Mouse (Mus musculus) mature B cell (primary cell): Measurements from ENCODE around the gene Arrb2.
"Not testable (repeated sequence)": the region's sequence is repeated elsewhere in the genome, so short reads cannot be mapped to it uniquely, and the experiment has no call there.

Source experiments
- in situ Hi-C: fragments of 300-500 bp; cut with MboI; formaldehyde crosslinking; loops from 2 replicates; pipeline ENCODE4 v1.14.3; 2019

Arrb2 gene

DNA sequence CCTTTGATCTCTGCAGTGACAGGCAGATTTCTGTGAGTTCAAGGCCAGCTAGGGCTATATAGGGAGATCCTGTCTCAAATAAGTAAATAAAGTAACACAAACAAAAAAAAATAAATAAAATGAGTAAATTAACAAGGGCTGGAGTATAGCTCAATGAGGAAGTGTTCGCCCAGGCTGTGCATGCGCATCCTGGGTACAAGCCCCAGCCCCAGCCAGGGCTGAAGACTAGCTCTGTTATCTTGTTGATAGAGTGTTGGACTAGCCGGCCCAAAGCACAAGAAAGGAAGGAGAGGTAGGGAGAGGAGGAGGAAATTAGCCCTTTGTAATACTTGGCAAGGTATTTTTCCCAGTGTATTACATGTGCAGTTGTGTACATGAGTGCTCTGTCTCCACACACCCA is 11.5 kb downstream of the Arrb2 start:
- in situ Hi-C loops = no loop called here

DNA sequence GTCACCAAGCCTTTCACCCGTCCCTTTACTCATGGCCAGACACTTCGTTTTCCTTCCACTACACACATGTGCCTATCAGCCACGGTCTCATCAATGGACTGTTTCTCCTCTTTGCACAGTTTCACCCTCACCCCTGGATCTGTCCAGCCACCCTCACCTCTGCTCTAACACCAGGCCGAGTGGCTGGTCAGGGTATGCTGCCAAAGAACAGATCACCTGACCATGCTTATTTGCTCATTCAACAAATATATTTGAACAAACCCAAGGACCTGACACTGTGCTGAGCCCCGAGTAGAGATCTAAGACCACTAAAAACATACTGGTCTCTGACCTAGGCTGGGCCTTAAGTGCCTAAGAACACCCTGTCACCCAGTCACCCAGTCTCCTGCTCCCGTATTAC is 12.2 kb downstream of the Arrb2 start:
- in situ Hi-C loops = no loop called here

DNA sequence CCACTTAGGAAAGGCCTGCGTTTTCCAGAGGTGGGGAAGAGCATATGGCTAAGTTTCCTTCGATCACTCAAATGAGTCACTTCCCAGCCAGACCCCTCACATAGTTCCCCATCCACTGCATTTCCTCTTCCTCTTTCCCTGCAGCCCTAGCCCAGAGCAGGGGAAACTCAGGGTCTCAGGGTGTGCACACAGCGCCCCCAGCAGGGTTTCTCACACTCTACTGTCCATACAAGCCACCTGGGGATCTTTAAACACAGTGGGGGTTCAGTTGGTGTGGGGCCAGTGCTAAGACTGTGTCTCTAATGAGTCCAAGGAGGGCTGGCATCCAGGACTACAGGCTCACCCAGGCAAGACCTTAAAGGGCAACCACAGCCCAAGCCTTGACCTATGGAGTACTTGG is 14.3 kb downstream of the Arrb2 start:
- in situ Hi-C loops = no loop called here

DNA sequence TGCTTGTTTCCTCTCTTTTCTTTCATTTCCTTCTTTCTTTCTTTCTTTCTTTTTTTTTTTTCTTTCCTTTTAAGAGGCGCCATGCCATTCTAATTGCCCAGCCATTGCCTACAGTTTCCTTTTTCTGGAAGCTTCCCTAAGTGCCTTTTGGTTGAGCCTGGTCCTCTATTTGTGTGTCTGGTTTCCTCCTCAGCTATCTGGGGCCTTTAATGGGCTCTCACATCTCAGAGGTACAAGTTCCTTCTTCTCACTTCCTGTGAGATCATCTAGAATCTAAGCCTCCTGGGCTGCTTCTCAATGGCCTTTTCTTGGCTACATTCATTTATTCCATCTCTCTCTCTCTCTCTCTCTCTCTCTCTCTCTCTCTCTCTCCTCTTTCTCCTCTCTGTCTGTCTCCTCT is 14.9 kb downstream of the Arrb2 start:
- in situ Hi-C loops = no loop called here

DNA sequence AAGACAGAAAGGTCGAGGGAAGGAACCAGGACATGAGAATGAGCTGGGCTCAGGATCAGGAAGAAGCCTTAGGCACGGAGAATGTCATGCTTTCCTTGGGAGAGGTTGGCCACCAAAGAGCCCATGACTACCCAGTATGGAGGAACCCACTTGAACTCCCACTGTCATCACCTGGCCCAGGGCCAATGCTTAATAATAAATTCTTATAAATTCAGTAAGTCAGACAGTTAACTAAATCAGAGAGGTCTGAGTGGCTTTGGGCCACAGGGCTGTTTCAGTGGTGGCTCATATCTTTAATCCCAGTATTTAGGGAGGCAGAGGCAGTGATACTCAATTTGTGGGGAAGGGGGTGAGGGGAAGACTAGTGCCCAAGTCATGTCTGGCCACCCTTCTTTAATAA is 18.5 kb downstream of the Arrb2 start:
- in situ Hi-C loops = no loop called here

DNA sequence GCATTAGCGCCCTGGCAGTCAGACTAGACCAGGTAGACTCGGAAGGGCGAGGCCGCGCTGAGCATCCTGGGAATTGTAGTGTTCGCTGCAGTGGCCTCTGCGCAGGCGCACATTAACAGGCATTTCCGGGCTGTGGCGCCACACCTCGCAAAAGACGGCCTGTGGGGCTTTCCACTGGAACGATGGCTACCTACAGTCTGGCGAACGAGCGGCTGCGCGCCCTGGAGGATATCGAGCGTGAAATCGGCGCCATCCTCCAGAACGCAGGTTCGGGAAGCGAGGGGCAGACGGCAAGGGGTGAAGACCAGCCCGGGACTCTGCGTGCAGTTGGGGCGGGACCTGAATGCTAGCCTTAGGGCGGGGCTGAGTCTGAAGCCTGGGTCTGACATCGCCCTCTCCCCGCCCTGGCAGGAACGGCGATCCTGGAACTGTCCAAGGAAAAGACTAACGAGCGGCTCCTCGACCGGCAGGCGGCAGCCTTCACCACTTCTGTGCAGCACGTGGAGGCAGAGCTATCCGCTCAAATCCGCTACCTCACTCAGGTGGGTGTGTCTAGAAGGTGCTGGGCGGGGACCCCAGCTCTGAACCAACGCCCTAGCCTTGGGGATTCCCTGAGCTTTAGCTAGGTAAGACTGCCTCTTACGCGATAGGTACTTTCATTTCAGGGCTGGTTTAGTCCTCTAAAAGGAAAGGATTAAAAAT is 19.5 kb downstream of the Arrb2 start, which contains the start of gene Med11:
TSS of gene Med11 (plus strand) at position 123 of the 702 bp plus-strand sequence.
- in situ Hi-C loops = no loop called here

DNA sequence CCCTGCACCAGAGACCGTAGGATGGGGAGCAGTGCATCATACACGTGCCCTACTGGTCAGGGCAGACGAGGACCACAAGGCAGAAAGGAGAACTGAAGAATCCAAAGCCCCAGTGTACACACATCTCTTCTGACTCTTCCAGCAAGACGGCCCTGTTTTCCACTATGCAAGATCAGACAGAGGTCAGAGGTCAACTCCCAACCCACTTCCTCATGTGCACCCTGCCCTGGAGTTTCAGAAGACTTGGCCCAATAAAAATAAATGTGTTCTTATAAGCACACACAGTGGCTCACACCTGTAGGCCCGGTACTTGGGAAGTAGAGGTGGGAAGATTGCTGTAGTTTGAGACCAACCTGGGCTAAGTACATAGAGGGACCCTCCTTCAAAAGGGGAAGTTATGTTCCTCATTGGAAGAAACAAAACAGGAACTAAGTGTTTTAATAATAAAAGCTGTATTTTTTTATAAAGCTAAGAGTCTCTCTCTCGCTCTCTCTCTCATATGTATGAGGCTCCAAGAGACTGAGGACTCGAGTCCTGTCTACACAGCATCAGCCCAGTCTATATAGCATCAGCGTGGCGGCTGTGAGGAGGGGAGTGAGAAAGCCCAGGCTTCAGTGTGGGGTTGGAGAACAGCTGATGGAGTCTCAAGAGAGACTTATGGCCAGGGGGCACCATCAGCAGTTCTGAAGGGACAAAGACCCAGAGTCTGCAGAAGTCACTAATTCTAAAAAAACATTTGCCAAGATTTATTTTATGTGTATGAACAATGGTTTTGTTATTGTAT is 21.0 kb downstream of the Arrb2 start:
- in situ Hi-C loops = no loop called here

DNA sequence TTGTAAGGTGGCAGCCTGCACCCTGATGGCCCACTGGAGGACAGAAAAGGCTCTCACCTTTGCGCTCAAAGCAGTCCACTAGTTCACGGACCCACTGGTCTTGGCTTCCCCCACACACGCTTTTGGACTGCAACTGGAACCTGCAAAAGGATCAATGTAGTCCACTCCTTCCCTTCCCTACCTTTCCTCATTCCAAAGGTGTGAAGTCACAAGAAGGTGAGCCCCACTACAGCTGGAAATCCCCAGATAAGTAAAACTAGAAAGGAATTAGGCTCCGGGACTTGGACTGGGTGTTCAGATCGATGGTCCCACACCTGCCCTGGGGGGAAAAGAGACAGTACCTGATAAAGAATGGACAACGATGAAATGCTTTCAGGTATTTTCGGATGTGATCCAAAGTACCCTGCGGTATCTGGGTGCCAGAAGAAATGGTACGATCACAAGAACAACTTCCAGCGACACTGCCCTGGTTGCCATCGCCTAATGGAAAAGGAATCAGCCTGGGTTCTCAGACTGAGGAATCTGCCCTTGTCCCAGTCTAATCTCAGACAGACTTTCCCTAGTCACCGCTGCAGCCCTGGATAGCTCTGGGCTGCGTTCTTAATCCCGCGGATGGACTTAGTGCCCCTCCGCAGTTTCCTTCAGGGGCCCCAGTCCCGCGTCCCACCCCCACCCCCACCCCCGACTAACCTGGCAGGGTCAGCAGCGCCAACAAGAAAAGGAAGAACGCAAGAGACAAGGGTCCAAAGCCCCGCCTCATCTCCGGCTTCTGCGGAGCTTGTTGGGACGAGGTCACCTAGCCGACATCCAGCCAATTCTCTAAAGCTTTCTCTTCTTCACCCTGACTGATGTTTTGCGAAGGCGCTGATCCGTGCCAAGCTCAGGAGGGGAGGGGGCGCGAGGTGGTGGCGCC is 26.5 kb downstream of the Arrb2 start, which contains the start of gene Zmynd15:
TSS of gene Zmynd15 (plus strand) at position 746 of the 913 bp plus-strand sequence.
- in situ Hi-C loops = no loop called here

DNA sequence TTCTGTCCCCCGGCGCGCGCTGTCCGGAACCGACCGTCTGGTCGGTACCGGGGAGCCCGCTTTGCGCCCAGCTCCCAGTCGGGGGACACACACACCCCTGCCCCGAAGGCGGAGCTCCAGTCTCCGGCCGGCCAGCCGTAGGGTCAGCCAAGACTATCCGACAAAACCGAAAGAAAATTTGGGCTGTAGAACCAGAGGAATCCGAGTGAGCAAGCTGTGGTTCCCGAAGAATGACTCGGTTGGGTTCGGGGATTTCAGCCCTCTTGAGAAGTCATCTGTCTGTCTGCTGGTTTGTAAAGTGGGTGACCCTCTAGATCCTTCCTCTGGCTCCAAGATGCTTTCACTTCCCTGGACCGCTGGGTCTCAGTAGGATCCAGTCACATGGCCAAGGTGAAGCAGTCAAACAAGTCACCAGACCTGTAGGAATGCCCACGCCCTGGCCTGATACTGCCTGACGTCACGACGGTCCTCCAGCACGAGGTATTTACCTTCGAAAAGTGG is 27.2 kb downstream of the Arrb2 start, which contains the start of gene Cxcl16:
TSS of gene Cxcl16 (minus strand) at position 384 of the 501 bp plus-strand sequence.
- in situ Hi-C loops = no loop called here

DNA sequence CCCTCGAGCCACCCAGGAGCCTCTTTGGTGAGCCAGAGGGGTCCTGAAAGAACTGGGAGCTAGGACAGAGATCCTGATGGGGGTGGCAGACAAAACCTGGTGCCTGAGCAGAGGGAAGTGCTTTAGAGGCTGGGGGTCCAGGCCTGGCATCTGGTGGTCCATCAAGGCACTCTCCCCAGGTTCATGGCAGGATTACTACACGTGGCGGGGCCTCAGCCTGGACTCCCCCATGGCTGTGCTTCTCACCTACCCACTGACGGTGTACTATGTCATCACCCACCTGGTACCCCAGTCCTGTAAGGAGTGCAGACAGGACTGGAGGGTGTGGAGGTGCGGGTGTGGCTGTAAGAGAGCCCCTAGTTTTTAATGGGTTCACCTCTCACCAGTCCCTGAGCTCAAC is 31.5 kb downstream of the Arrb2 start:
- in situ Hi-C loops = no loop called here

DNA sequence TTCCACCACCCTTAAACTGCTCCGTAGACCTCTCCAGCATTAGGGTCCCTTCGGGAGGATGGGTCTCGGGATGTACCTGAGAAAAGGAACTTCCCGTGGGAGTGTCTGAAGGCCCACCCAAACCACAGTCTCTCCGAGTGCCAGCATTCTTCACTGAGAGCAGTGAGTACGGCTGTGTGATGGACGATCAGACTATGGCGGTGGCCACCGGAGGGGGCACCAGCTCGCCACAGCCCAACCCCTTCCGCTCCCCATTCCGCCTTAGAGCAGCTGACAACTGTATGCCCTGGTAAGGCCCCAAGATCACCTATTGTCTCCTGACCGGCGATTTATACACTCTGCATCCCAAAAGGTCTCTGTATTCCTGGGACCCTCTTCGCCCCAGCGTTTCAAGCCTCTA is 32.8 kb downstream of the Arrb2 start:
- in situ Hi-C loops = no loop called here

DNA sequence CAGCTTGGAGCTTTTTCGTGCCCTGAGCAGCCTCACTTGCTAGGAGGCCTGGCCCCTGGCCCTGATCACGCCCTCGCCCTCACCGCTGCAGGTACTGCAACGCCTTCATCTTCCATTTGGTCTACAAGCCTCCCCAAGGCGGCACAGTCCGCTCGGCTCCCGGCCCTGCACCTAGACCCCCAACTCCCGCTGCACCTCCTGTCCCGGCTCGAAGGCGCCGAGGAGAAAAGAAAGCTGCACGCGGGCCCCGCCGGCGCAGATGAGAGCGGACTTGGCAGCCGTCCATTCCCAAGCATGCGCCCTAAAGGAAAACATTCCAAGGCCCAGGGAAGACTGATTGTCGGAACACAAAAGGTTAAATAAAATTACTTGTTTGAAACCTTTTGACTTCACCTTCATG is 33.4 kb downstream of the Arrb2 start:
- in situ Hi-C loops = no loop called here

DNA sequence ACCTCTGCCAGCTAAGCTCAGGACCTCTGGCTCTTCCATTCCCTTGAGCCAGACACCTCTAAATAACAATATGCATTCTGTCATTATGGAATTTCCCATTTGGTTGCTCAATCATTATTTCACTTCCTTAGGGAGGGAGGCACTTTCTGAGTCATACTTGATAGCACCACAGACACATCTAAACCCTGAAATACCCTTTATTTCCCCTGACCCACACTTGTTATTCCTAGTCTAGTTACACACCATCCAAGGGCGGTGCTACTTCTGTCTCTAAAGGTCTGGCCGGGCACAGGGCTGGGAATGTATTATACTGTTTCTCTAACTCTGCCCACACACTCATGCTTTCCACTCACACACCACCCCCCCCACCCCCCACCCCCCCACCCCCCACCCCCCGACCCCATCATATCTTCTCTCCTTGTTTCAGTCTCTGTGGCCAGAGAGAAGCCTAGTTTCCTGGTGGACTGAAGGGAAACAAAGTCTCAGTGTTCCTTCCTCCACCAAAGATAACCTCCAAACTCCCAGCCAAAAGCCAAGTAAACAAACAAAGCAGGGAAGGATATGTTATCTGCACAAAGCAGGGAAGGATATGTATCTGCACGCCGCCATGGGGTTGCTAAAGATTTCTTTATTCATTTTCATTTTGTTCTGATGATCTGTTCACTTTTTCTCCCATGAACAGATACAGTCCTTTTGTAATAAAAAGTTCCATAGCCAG is 35.6 kb downstream of the Arrb2 start:
- in situ Hi-C loops = no loop called here

DNA sequence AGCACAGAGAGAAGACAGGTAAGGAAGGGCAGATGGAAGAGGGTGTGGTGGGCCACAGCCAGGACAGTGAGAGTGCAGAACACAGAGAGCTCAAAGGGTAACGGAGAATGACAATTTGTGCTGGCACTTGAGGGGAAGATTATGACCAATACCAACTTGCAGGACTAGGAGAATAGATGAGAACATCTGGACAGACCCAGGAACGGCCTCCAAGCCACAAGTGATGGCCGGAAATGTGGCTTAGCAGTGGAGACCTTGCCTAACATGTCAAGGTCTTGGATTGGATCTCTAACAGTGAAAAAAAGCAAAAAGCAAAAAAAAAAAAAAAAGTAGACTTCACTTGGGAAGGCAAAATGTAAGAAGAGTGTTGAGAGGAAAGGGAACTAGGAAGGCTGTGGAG is 37.3 kb downstream of the Arrb2 start:
- in situ Hi-C loops = no loop called here

DNA sequence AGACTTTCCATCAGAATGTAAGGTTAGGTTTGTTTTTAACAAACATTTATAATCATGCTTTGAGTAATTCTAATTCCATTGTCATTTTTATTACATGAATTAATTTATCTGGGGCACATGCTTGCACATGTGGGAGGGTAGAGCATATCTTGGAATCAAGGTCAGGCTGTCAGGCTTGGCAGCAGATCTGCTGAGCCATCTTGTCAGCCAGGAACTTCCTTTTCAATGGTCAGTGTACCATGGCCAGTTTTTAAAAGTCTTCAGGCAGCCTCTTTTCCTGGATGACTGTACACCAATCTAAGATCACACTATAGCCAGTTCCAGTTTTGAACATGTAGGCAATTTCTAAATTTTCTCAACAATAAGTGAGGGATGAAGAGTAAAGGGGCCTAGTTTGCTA is 40.3 kb downstream of the Arrb2 start:
- in situ Hi-C loops = no loop called here

DNA sequence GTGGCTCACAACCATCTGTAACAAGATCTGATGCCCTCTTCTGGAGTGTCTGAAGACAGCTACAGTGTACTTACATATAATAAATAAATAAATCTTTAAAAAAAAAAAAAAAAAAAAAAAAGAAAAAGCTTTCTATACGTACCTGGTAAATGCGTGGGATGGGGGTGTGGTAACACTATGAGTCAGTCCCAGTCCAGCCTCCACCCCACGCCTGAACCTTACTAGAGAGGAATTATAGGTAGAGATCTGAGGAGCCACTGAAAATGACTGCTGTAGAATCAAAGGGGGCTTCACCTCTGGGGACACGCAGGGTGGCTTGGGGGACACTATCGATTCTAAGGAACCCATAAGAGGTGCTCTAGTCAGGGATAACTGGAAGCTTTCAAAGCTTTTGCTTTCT is 40.9 kb downstream of the Arrb2 start:
- in situ Hi-C loops = not testable (repeated sequence)

DNA sequence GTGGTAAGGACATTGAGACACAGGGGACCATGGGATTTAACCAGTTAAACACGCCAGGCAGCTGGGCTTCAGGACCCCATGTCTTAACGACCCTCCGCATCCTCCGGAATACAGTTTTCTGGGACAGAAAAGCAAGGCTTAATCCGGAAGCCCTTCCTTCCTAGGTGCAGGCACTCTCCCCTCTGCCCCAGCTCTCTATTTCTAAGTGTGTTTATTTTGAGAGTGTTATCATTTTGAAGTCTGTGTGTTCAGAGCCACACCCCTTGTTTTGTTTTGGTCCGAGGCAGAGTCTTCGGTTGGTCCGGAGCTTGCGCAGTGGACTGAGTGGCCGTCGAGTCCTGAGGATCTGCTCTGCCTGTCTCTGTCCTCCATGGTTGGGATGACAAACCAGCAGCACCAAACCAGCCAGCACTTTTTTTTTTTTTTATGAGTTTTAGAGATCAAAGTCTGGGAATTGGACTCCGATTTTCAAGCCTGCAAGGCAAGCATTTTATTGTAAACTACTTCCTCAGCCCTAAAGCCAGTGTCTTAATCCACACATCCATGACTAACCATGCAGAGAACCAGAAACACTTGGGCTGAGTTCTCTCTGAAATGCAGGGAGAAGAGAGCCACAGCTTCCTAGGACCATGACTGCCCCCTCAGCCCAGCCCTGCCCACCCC is 42.6 kb downstream of the Arrb2 start:
- in situ Hi-C loops = no loop called here

DNA sequence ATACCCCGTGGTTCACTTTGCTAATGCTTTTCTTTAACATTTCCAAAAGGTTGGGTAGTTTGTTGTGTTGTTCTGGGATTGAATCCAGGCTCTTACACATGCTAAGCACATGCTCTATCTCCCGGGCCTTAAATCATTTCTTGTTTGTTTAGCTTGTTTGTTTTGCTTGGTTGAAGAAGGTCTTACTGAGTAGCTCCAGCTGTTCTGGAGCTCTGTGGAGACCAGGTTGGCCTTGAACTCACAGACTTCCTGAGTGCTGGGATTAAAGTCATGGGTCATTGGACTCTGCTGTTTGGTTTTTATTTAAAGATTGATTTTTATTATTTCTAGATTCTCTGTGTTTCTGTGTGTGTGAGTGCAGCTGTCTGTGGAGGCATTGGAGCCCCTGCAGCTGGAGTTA is 53.1 kb downstream of the Arrb2 start:
- in situ Hi-C loops = no loop called here

DNA sequence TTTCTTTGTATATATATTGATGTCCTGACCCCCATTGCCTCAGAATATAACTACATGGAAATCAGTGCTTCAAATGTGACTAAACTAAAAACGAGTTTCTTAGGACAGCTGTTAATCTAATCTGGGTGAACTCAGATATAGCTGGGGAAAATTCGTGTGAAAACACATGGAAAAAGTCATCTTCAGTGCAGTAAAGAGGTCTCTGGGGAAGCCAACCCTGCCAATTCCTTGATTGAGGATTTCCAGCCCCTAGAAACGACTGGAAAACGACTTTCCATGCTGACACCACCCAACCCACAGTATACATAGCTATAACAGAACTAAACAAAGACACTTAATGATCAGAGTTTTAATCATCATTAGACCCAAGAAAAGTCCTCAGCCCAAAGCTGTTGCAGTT is 55.4 kb downstream of the Arrb2 start:
- in situ Hi-C loops = no loop called here

DNA sequence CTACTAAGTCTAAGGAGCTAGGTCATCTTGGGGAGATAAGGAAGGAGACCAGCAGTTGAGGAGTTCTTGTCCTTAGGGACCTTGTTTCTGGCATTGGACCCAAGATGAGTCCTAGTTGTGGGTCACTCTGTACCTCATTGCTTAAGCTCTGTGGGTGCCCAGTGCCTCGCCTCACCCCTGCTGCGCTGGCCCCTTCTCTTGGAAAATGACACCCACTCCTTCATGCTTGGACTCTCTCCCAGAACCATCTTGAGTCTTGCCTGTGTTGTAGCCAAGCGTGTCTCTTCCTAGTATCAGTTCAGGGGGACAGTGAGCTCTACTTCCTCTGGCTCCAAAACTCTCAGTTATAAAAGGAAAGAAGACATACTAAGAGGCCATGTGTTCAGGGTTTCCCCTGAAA is 56.7 kb downstream of the Arrb2 start:
- in situ Hi-C loops = no loop called here

DNA sequence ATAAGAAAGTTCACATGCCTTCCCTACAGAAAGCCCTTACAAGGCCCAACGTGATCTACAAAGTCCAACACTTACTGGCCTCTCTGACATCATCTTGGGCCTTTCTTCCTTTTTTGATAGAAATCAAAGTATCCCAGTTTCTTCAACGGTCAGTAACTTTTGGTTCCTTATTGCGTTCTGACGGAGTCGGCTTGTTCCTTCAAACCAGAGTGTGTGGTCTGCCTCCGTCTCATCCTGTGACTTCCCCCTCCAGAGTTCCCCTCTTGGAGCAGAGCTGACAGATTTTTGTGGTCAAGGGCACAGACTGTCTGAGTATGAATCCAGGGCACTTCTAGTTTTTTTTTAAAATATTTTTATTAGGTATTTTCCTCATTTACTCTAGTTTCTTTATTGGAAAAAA is 57.2 kb downstream of the Arrb2 start:
- in situ Hi-C loops = no loop called here
